Mouse (Mus musculus): Measurements from ENCODE around the gene Gpr107.

DNA sequence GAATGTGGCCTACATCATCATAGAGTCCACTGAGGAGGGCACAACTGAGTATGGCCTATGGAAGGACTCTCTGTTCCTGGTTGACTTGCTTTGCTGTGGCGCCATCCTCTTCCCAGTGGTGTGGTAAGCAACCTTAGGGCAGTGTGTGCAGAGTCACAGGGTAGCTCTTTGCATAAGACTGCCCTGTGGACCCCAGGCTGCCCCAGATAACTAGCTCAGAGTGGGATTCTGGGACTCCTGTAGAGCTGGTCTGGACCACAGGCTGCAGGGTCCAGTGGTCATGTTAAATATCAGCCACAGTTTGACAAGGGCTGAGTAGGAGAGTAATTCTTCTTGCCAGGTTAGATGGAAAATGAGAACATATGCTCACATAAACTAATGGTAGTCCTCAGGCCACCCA, 36.6 kb downstream of the Gpr107 start:
- TF ChIP-seq MAX (IDR thresholded peaks at IDR 0.05) (no peak), USF1 (IDR thresholded peaks at IDR 0.05; ENCODE audit: low read depth) (no peak)

Data from C2C12 (cell line).